Mouse (Mus musculus): ENCODE results near the gene Flnb. TPM values are rescaled to one million over a fixed set of nuclear protein-coding genes. Genes with fewer than 3 reads are reported as not detected.
A peak's percentile ranks its signal among the peaks of the same experiment; 100 is the strongest.

The Flnb gene
- polyA plus RNA-seq, 1 experiment, result 54.5 TPM

- H3K4me2 ChIP-seq (ENCODE audit: low read depth), result no peak overlapping the region
- H3K79me2 ChIP-seq (ENCODE audit: control insufficient read depth, insufficient read depth), result no peaks in the 10 kb centered on the region
- H3ac ChIP-seq (ENCODE audit: control insufficient read depth, insufficient read length), result no peak overlapping the region
- no peaks in the 10 kb centered on the region for H3K27me3 ChIP-seq (ENCODE audit: control insufficient read depth, insufficient read depth, insufficient read length)
- no peak for TF ChIP-seq SRF (IDR thresholded peaks at IDR 0.05; ENCODE audit: control insufficient read depth, insufficient read length, low read depth)
- TF ChIP-seq E2F4 (IDR thresholded peaks at IDR 0.05; ENCODE audit: insufficient read depth), result no peak
- TF ChIP-seq USF1 (IDR thresholded peaks at IDR 0.05; ENCODE audit: low read depth), result no peak
- TF ChIP-seq POLR2AphosphoS2 (IDR thresholded peaks at IDR 0.05; ENCODE audit: insufficient read length, low read depth), result no peak
- TF ChIP-seq TCF3 (IDR thresholded peaks at IDR 0.05; ENCODE audit: insufficient read length, low read depth), result no peak
- no peak for TF ChIP-seq MYOD1 (IDR thresholded peaks at IDR 0.05; ENCODE audit: control insufficient read depth in 1 of 3, insufficient read length in 2 of 3, low read depth in 2 of 3)
- TF ChIP-seq CEBPB (IDR thresholded peaks at IDR 0.05; ENCODE audit: insufficient read depth, poor library complexity, severe bottlenecking), result no peak
- no peak for TF ChIP-seq POLR2A (IDR thresholded peaks at IDR 0.05; ENCODE audit: insufficient read length, low read depth)
- TF ChIP-seq MYOG (IDR thresholded peaks at IDR 0.05; ENCODE audit: control insufficient read depth in 1 of 3, insufficient read depth in 1 of 3, insufficient read length in 2 of 3, low read depth in 2 of 3), result no peak
- TF ChIP-seq MAX (IDR thresholded peaks at IDR 0.05; ENCODE audit: low read depth), result no peak
- TF ChIP-seq REST (IDR thresholded peaks at IDR 0.05; ENCODE audit: insufficient read depth, insufficient read length), result no peak
- no peak for TF ChIP-seq TCF12 (IDR thresholded peaks at IDR 0.05; ENCODE audit: insufficient read depth, poor library complexity, severe bottlenecking)
- no peak overlapping the region for H3K4me3 ChIP-seq
- H3K36me3 ChIP-seq (ENCODE audit: control insufficient read depth, insufficient read depth), result peaks cover 40% of the 10 kb centered on the region
Observed at GRCm38 (mm10) chr14:7923635-7924034, 105.9 kb downstream of the Flnb start.

DNA sequence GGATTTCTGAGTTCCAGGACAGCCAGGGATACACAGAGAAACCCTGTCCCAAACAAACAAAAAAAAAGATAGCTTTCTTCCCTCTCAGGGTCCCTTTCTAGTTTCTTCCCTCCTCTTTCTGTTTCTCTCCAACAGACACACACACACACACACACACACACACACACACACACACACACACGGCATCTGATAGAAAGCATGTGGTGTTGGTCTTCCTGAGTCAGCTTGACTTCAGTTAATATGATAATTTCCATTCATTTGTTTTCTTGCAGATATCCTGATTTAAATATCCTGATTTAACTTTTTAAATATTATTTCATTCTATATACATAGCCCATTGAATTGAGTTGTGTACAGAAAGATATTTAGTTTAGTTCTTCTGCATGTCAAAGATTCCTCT lies 110.6 kb downstream of the Flnb start:
- peaks cover 41% of the 10 kb centered on the region for H3K36me3 ChIP-seq (ENCODE audit: control insufficient read depth, insufficient read depth)
- no peak overlapping the region for H3K4me3 ChIP-seq
- no peaks in the 10 kb centered on the region for H3K79me2 ChIP-seq (ENCODE audit: control insufficient read depth, insufficient read depth)
- no peaks in the 10 kb centered on the region for H3K27me3 ChIP-seq (ENCODE audit: control insufficient read depth, insufficient read depth, insufficient read length)
- no peak overlapping the region for H3K4me2 ChIP-seq (ENCODE audit: low read depth)
- TF ChIP-seq MAX (IDR thresholded peaks at IDR 0.05; ENCODE audit: low read depth) (no peak), USF1 (IDR thresholded peaks at IDR 0.05; ENCODE audit: low read depth) (no peak), TCF3 (IDR thresholded peaks at IDR 0.05; ENCODE audit: insufficient read length, low read depth) (no peak), SRF (IDR thresholded peaks at IDR 0.05; ENCODE audit: control insufficient read depth, insufficient read length, low read depth) (no peak), E2F4 (IDR thresholded peaks at IDR 0.05; ENCODE audit: insufficient read depth) (no peak), TCF12 (IDR thresholded peaks at IDR 0.05; ENCODE audit: insufficient read depth, poor library complexity, severe bottlenecking) (no peak), MYOG (IDR thresholded peaks at IDR 0.05; ENCODE audit: control insufficient read depth in 1 of 3, insufficient read depth in 1 of 3, insufficient read length in 2 of 3, low read depth in 2 of 3) (no peak), POLR2AphosphoS2 (IDR thresholded peaks at IDR 0.05; ENCODE audit: insufficient read length, low read depth) (no peak), POLR2A (IDR thresholded peaks at IDR 0.05; ENCODE audit: insufficient read length, low read depth) (no peak), MYOD1 (IDR thresholded peaks at IDR 0.05; ENCODE audit: control insufficient read depth in 1 of 3, insufficient read length in 2 of 3, low read depth in 2 of 3) (no peak), REST (IDR thresholded peaks at IDR 0.05; ENCODE audit: insufficient read depth, insufficient read length) (no peak), CEBPB (IDR thresholded peaks at IDR 0.05; ENCODE audit: insufficient read depth, poor library complexity, severe bottlenecking) (no peak)
- no peak overlapping the region for H3ac ChIP-seq (ENCODE audit: control insufficient read depth, insufficient read length)

- Histone ChIP-seq H3K4me3 (no peak overlapping the region), H3ac (ENCODE audit: control insufficient read depth, insufficient read length) (no peak overlapping the region), H3K27me3 (ENCODE audit: control insufficient read depth, insufficient read depth, insufficient read length) (no peaks in the 10 kb centered on the region), H3K4me2 (ENCODE audit: low read depth) (no peak overlapping the region), H3K79me2 (ENCODE audit: control insufficient read depth, insufficient read depth) (no peaks in the 10 kb centered on the region), H3K36me3 (ENCODE audit: control insufficient read depth, insufficient read depth) (peaks cover 41% of the 10 kb centered on the region)
- TF ChIP-seq POLR2A (IDR thresholded peaks at IDR 0.05; ENCODE audit: insufficient read length, low read depth) (no peak), SRF (IDR thresholded peaks at IDR 0.05; ENCODE audit: control insufficient read depth, insufficient read length, low read depth) (no peak), POLR2AphosphoS2 (IDR thresholded peaks at IDR 0.05; ENCODE audit: insufficient read length, low read depth) (no peak), MYOD1 (IDR thresholded peaks at IDR 0.05; ENCODE audit: control insufficient read depth in 1 of 3, insufficient read length in 2 of 3, low read depth in 2 of 3) (no peak), E2F4 (IDR thresholded peaks at IDR 0.05; ENCODE audit: insufficient read depth) (no peak), MYOG (IDR thresholded peaks at IDR 0.05; ENCODE audit: control insufficient read depth in 1 of 3, insufficient read depth in 1 of 3, insufficient read length in 2 of 3, low read depth in 2 of 3) (no peak), TCF3 (IDR thresholded peaks at IDR 0.05; ENCODE audit: insufficient read length, low read depth) (no peak), USF1 (IDR thresholded peaks at IDR 0.05; ENCODE audit: low read depth) (no peak), REST (IDR thresholded peaks at IDR 0.05; ENCODE audit: insufficient read depth, insufficient read length) (no peak), CEBPB (IDR thresholded peaks at IDR 0.05; ENCODE audit: insufficient read depth, poor library complexity, severe bottlenecking) (no peak), TCF12 (IDR thresholded peaks at IDR 0.05; ENCODE audit: insufficient read depth, poor library complexity, severe bottlenecking) (no peak), MAX (IDR thresholded peaks at IDR 0.05; ENCODE audit: low read depth) (no peak)
Observed at GRCm38 (mm10) chr14:7929029-7929428, 111.3 kb downstream of the Flnb start.

DNA sequence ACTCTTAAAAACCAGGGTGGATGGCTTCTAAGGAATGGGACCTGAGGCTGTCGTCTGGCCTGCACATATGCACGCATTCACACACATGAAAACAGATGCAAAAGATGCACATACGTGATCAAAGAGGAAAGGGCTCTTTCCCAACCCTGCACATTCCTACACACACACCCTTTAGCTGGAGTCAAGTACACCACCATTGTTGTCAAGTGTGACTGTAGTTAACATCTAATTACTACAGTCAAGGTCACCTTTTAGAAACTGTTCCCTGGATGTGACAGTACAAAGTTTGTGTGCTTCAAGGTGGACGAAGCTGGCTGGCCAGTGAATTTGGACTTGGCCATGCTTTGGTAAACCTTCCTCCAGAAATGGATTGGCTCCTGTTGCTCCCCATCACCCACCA lies 114.4 kb downstream of the Flnb start:
- TF ChIP-seq USF1 (IDR thresholded peaks at IDR 0.05; ENCODE audit: low read depth) (no peak), MAX (IDR thresholded peaks at IDR 0.05; ENCODE audit: low read depth) (no peak), POLR2AphosphoS2 (IDR thresholded peaks at IDR 0.05; ENCODE audit: insufficient read length, low read depth) (no peak), POLR2A (IDR thresholded peaks at IDR 0.05; ENCODE audit: insufficient read length, low read depth) (no peak), CEBPB (IDR thresholded peaks at IDR 0.05; ENCODE audit: insufficient read depth, poor library complexity, severe bottlenecking) (no peak), TCF3 (IDR thresholded peaks at IDR 0.05; ENCODE audit: insufficient read length, low read depth) (no peak)
- no peak overlapping the region for H3K4me3 ChIP-seq
- H3K27me3 ChIP-seq (ENCODE audit: control insufficient read depth, insufficient read depth, insufficient read length), result no peaks in the 10 kb centered on the region
- no peak overlapping the region for H3K4me2 ChIP-seq (ENCODE audit: low read depth)
- H3K79me2 ChIP-seq (ENCODE audit: control insufficient read depth, insufficient read depth), result no peaks in the 10 kb centered on the region
- H3ac ChIP-seq (ENCODE audit: control insufficient read depth, insufficient read length), result no peak overlapping the region
- H3K36me3 ChIP-seq (ENCODE audit: control insufficient read depth, insufficient read depth), result peaks cover 52% of the 10 kb centered on the region

DNA sequence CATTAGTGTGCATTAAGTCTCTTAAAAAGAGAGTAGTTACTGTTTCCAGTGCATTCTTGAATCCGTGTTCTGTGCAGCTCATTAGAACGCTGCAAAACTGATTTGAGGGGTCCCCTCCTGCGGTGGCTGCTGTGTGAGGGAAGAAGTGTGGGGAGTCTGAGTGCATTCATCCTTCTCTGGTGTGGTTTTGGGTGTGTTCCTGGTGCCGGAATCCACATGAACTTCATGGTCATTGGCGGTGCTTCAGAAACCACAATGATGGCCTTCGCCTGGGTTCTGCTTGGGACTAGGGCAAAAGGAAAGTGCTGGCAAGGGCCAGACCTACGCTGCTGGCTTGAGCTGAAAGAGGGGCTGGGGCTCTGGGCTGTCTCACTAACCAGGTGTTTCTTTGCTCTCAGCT lies 116.4 kb downstream of the Flnb start:
- TF ChIP-seq E2F4 (IDR thresholded peaks at IDR 0.05; ENCODE audit: insufficient read depth), result no peak
- TF ChIP-seq POLR2A (IDR thresholded peaks at IDR 0.05; ENCODE audit: insufficient read length, low read depth), result no peak
- peak in 1 of 3 experiments; percentile 31 for TF ChIP-seq MYOG (IDR thresholded peaks at IDR 0.05; ENCODE audit: control insufficient read depth in 1 of 3, insufficient read depth in 1 of 3, insufficient read length in 2 of 3, low read depth in 2 of 3)
- Histone ChIP-seq H3K4me3 (no peak overlapping the region), H3K36me3 (ENCODE audit: control insufficient read depth, insufficient read depth) (peaks cover 55% of the 10 kb centered on the region), H3K27me3 (ENCODE audit: control insufficient read depth, insufficient read depth, insufficient read length) (no peaks in the 10 kb centered on the region), H3K79me2 (ENCODE audit: control insufficient read depth, insufficient read depth) (no peaks in the 10 kb centered on the region), H3ac (ENCODE audit: control insufficient read depth, insufficient read length) (no peak overlapping the region), H3K4me2 (ENCODE audit: low read depth) (peak overlapping the region; percentile 40)
